Mouse (Mus musculus) embryonic facial prominence, embryonic 14.5 days (tissue): Measurements from ENCODE around the gene Fam186b. TPM values are rescaled to one million over a fixed set of nuclear protein-coding genes. Genes with fewer than 3 reads are reported as not detected.
"Not testable (repeated sequence)": the region's sequence is repeated elsewhere in the genome, so short reads cannot be mapped to it uniquely, and the experiment has no call there.

Source experiments
- ATAC-seq: fragments of 200-750 bp; cut with Nextera tagmentation; 2 replicates; pipeline ENCODE4 v1.8.0; 2017; ENCODE audit warnings: low read depth, moderate number of reproducible peaks, moderate TSS enrichment
- DNase-seq: peaks from one replicate; pipeline ENCODE4 v3.0.0-alpha.2; 2015; ENCODE audit warnings: low spot score
- H3K27ac ChIP-seq: fragments of 300-500 bp; sonication (generic); replicated peaks from 2 replicates; pipeline ENCODE4 v1.5.1; 2014; ENCODE audit warnings: low read depth, mild to moderate bottlenecking, low read length, moderate library complexity
- H3K27me3 ChIP-seq: fragments of 300-500 bp; sonication (generic); replicated peaks from 2 replicates; pipeline ENCODE4 v1.6.1; 2014; ENCODE audit warnings: low read length; ENCODE audit not compliant: control insufficient read depth, insufficient read depth
- H3K36me3 ChIP-seq: fragments of 300-500 bp; sonication (generic); 2 replicates; pipeline ENCODE4 v1.6.1; 2014; ENCODE audit warnings: low read length, mixed read lengths; ENCODE audit not compliant: control insufficient read depth, insufficient read depth
- H3K4me1 ChIP-seq: fragments of 300-500 bp; sonication (generic); 2 replicates; pipeline ENCODE4 v1.6.1; 2014; ENCODE audit warnings: antibody characterized with exemption, low read length; ENCODE audit not compliant: control insufficient read depth, insufficient read depth
- H3K4me2 ChIP-seq: fragments of 300-500 bp; sonication (generic); 2 replicates; pipeline ENCODE4 v1.6.1; 2014; ENCODE audit warnings: low read depth, mild to moderate bottlenecking, low read length, moderate library complexity, mixed read lengths
- H3K4me3 ChIP-seq: fragments of 300-500 bp; sonication (generic); 2 replicates; pipeline ENCODE4 v1.5.1; 2014; ENCODE audit warnings: low read depth, mild to moderate bottlenecking, low read length
- H3K9ac ChIP-seq: fragments of 300-500 bp; sonication (generic); 2 replicates; pipeline ENCODE4 v1.6.1; 2014; ENCODE audit warnings: low read depth, mild to moderate bottlenecking, low read length, moderate library complexity, mixed read lengths
- H3K9me3 ChIP-seq: fragments of 300-500 bp; sonication (generic); 2 replicates; pipeline ENCODE4 v1.6.1; 2016; ENCODE audit warnings: low read length; ENCODE audit not compliant: control insufficient read depth
- WGBS: fragments of 180-500 bp; shearing (Covaris S2); extraction: QIAGEN DNeasy Blood & Tissue Kit; methylation state at CpG from one replicate; pipeline ENCODE4 v1.1.7; 2014; 5-methylcytosine and 5-hydroxymethylcytosine counted together
- polyA plus RNA-seq: library from polyadenylated mRNA; unstranded; fragments of >200 nt; fragmentation: Nextera tagmentation; extraction: Ambion mirVana; gene quantifications from 2 replicates; pipeline ENCODE4 v1.2.1, GENCODE M21; 2014

Gene Fam186b
- polyA plus RNA-seq, 1 experiment from 2014 or later = 0.06 TPM

GRCm38 (mm10) chr15:99251626-99252380 lies 43.9 kb downstream of the Fam186b start, which contains the start of gene Mcrs1:
Gene Mcrs1, minus strand, starts transcription at chr15:99251961.
- no peaks in the 10 kb centered on the region for H3K9me3 ChIP-seq

GRCm38 (mm10) chr15:99251111-99251510 lies 44.6 kb downstream of the Fam186b start:
- not testable (repeated sequence) for H3K27ac ChIP-seq, H3K27me3 ChIP-seq, H3K9me3 ChIP-seq, H3K4me1 ChIP-seq
- Histone ChIP-seq H3K9ac (peak overlapping the region; percentile 71), H3K36me3 (peaks cover 38% of the 10 kb centered on the region), H3K4me2 (peak overlapping the region; percentile 68), H3K4me3 (peak overlapping the region; percentile 50)
- under 1% methylated on average over 14 of the region's 15 CpGs for WGBS
- ATAC-seq (peak; percentile 5; the same call in 1 of the 2 replicates), DNase-seq (peak; percentile 8)

More at GRCm38 (mm10) chr15:99251626-99252380, 43.9 kb downstream of the Fam186b start, which contains the start of gene Mcrs1:
- Histone ChIP-seq H3K4me1 (no peaks in the 10 kb centered on the region), H3K27me3 (no peaks in the 10 kb centered on the region), H3K27ac (peak within 1 kb of the TSS; percentile 96), H3K9ac (peak within 1 kb of the TSS; percentile 71), H3K4me2 (peak within 1 kb of the TSS; percentile 68), H3K36me3 (peaks cover 31% of the 10 kb centered on the region), H3K4me3 (peak within 1 kb of the TSS; percentile 50)
- peak; percentile 95 for ATAC-seq
- 0% methylated on average over 52 of the region's 52 CpGs for WGBS
- peak; percentile 100 for DNase-seq

GRCm38 (mm10) chr15:99249938-99250337 lies 45.8 kb downstream of the Fam186b start:
- Histone ChIP-seq H3K9me3 (no peaks in the 10 kb centered on the region), H3K27me3 (no peaks in the 10 kb centered on the region), H3K4me3 (no peak overlapping the region), H3K27ac (no peak overlapping the region), H3K36me3 (peaks cover 48% of the 10 kb centered on the region), H3K9ac (no peak overlapping the region), H3K4me1 (no peaks in the 10 kb centered on the region), H3K4me2 (no peak overlapping the region)
- ATAC-seq (no peak), DNase-seq (no peak)
- 93% methylated on average over 7 of the region's 11 CpGs for WGBS

- no peak overlapping the region for H3K27ac ChIP-seq
- H3K4me3 ChIP-seq = no peak overlapping the region
- H3K9ac ChIP-seq = 0 out of 2 replicates have a peak overlapping the region, but pooled peaks have one; percentile 14
- ATAC-seq (no peak), DNase-seq (peak; percentile 15)
- no peaks in the 10 kb centered on the region for H3K9me3 ChIP-seq
- H3K4me2 ChIP-seq = no peak overlapping the region
- H3K27me3 ChIP-seq = no peaks in the 10 kb centered on the region
- H3K36me3 ChIP-seq = peaks cover 57% of the 10 kb centered on the region
- no peaks in the 10 kb centered on the region for H3K4me1 ChIP-seq
- 81% methylated on average over 9 of the region's 9 CpGs for WGBS
These were observed 46.7 kb downstream of the Fam186b start for GRCm38 (mm10) chr15:99248972-99249371.

- WGBS = 79% methylated on average over 6 of the region's 6 CpGs
- not testable (repeated sequence) for H3K4me2 ChIP-seq
These were observed 49.0 kb downstream of the Fam186b start for GRCm38 (mm10) chr15:99246736-99247135.

GRCm38 (mm10) chr15:99242045-99242444 lies 53.6 kb downstream of the Fam186b start:
- H3K36me3 ChIP-seq = peaks cover 51% of the 10 kb centered on the region
- WGBS = 73% methylated on average over 8 of the region's 10 CpGs
- DNase-seq (no peak), ATAC-seq (0 out of 2 replicates have a peak, but pooled peaks have one; percentile 8)
- no peaks in the 10 kb centered on the region for H3K9me3 ChIP-seq
- H3K27me3 ChIP-seq = no peaks in the 10 kb centered on the region
- no peak overlapping the region for H3K27ac ChIP-seq
- no peak overlapping the region for H3K4me3 ChIP-seq
- no peak overlapping the region for H3K4me2 ChIP-seq
- no peak overlapping the region for H3K9ac ChIP-seq
- no peaks in the 10 kb centered on the region for H3K4me1 ChIP-seq

More at GRCm38 (mm10) chr15:99246736-99247135, 49.0 kb downstream of the Fam186b start:
- not testable (repeated sequence) for H3K4me3 ChIP-seq, H3K9me3 ChIP-seq, H3K4me1 ChIP-seq, ATAC-seq, H3K27ac ChIP-seq, H3K9ac ChIP-seq, DNase-seq, H3K27me3 ChIP-seq
- H3K36me3 ChIP-seq = peaks cover 78% of the 10 kb centered on the region

- DNase-seq = no peak
- peaks cover 43% of the 10 kb centered on the region for H3K36me3 ChIP-seq
- H3K4me3 ChIP-seq = no peak overlapping the region
These were observed 54.4 kb downstream of the Fam186b start for GRCm38 (mm10) chr15:99241249-99241648.

GRCm38 (mm10) chr15:99240129-99240528 lies 55.6 kb downstream of the Fam186b start:
- DNase-seq (peak; percentile 6), ATAC-seq (no peak)
- no peaks in the 10 kb centered on the region for H3K9me3 ChIP-seq
- no peak overlapping the region for H3K4me3 ChIP-seq
- no peak overlapping the region for H3K27ac ChIP-seq
- 51% methylated on average over 4 of the region's 4 CpGs for WGBS
- peaks cover 33% of the 10 kb centered on the region for H3K36me3 ChIP-seq
- H3K27me3 ChIP-seq = no peaks in the 10 kb centered on the region
- no peaks in the 10 kb centered on the region for H3K4me1 ChIP-seq
- no peak overlapping the region for H3K4me2 ChIP-seq
- H3K9ac ChIP-seq = no peak overlapping the region

More at GRCm38 (mm10) chr15:99241249-99241648, 54.4 kb downstream of the Fam186b start:
- Histone ChIP-seq H3K27ac (no peak overlapping the region), H3K4me1 (no peaks in the 10 kb centered on the region), H3K27me3 (no peaks in the 10 kb centered on the region), H3K9me3 (no peaks in the 10 kb centered on the region), H3K9ac (no peak overlapping the region), H3K4me2 (no peak overlapping the region)
- WGBS = 82% methylated on average over 4 of the region's 4 CpGs
- ATAC-seq = no peak
